Mouse (Mus musculus) forebrain, embryonic 15.5 days (tissue): ENCODE results near the gene Ap1s2. TPM values are rescaled to one million over a fixed set of nuclear protein-coding genes. Genes with fewer than 3 reads are reported as not detected.

Experiments used
- ATAC-seq: fragments of 200-750 bp; cut with Nextera tagmentation; replicated peaks from 2 replicates; pipeline ENCODE4 v1.8.0; 2017; ENCODE audit warnings: mild to moderate bottlenecking, moderate TSS enrichment, moderate library complexity
- H3K27ac ChIP-seq: fragments of 300-500 bp; sonication (generic); replicated peaks from 2 replicates; pipeline ENCODE4 v1.5.1; 2015; ENCODE audit warnings: mild to moderate bottlenecking, inconsistent platforms
- H3K27me3 ChIP-seq: fragments of 300-500 bp; sonication (generic); 2 replicates; pipeline ENCODE4 v1.6.1; 2015; ENCODE audit warnings: inconsistent platforms
- H3K36me3 ChIP-seq: fragments of 300-500 bp; sonication (generic); 2 replicates; pipeline ENCODE4 v1.6.1; 2015; ENCODE audit warnings: mild to moderate bottlenecking, inconsistent platforms
- H3K4me1 ChIP-seq: fragments of 300-500 bp; sonication (generic); 2 replicates; pipeline ENCODE4 v1.6.1; 2015; ENCODE audit warnings: inconsistent platforms
- H3K4me2 ChIP-seq: fragments of 300-500 bp; sonication (generic); replicated peaks from 2 replicates; pipeline ENCODE4 v1.6.1; 2015; ENCODE audit warnings: mild to moderate bottlenecking, inconsistent platforms
- H3K4me3 ChIP-seq: fragments of 300-500 bp; sonication (generic); 2 replicates; pipeline ENCODE4 v1.5.1; 2015; ENCODE audit warnings: mild to moderate bottlenecking, inconsistent platforms
- H3K9ac ChIP-seq: fragments of 300-500 bp; sonication (generic); replicated peaks from 2 replicates; pipeline ENCODE4 v1.6.1; 2015; ENCODE audit warnings: mild to moderate bottlenecking, inconsistent platforms
- H3K9me3 ChIP-seq: fragments of 300-500 bp; sonication (generic); 2 replicates; pipeline ENCODE4 v1.6.1; 2016; ENCODE audit warnings: inconsistent platforms
- WGBS: fragments of 180-500 bp; shearing (Covaris S2); methylation state at CpG from one replicate; pipeline ENCODE4 v1.1.7; 2015; ENCODE audit warnings: mixed read lengths; 5-methylcytosine and 5-hydroxymethylcytosine counted together
- polyA plus RNA-seq: library from polyadenylated mRNA; unstranded; fragments of >200 nt; fragmentation: Nextera tagmentation; extraction: Ambion mirVana; gene quantifications from 2 replicates; pipeline ENCODE4 v1.2.1, GENCODE M21; 2015

The Ap1s2 gene
- 115 and 121 TPM in 2 replicates for polyA plus RNA-seq

DNA sequence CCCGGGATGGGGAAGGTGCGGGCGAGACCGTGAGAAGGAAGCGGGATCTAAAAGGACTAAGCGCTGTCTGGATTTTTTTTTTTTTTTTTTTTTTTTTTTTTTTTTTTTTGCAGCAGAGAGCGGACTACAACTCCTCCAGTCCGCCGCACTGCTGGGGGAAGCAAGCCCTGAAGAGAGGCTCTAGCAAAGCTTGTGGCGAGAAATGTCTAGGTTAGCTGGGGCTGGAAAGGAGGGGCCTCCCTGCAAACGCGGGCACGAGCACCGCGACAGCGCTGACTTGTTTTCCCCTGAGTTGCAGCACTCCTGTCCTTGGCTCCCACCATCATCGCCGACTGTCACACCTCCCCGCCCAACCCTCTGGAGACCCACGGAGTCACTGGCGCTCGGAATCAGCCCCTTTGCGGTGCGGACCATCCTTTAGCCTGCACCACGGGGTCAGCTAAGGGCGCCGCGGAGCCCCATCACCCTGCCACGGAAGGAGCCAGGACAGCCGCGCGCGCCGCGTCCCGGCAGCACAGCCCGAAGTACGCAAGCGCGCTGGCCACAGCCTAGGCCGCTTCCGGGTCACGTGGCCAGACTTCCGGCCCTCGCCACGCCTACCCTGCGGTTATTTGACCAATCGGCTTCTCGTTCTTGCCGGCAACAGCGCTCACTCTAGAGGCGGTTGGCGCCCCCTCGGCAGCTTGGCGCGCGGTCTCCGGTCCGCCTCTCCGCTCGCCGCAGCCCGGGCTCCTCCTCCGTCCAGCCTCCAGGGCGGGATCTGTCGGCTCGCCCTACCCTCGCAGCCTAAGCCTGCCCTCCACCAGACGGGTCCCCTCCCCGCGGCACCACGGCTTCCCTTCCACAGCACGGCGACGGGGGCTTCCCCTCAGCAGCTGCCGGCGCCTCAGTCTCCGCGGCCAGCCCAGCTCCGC, at the start of gene Ap1s2:
Gene Ap1s2 (plus strand): TSS at position 681 of the 914 bp plus-strand sequence.
- Histone ChIP-seq H3K9me3 (no peaks in the 10 kb centered on the region), H3K4me2 (peak within 1 kb of the TSS; percentile 46), H3K27me3 (no peaks in the 10 kb centered on the region), H3K27ac (peak within 1 kb of the TSS; percentile 93), H3K4me1 (peaks cover 9% of the 10 kb centered on the region; the same call in 1 of the 2 replicates), H3K4me3 (peak within 1 kb of the TSS; percentile 72), H3K36me3 (no peaks in the 10 kb centered on the region), H3K9ac (peak within 1 kb of the TSS; percentile 71)
- peak; percentile 99 for ATAC-seq
- 16% methylated on average over 79 of the region's 80 CpGs for WGBS

- Histone ChIP-seq H3K9ac (no peak overlapping the region), H3K9me3 (no peaks in the 10 kb centered on the region), H3K36me3 (no peaks in the 10 kb centered on the region), H3K4me3 (no peak overlapping the region), H3K27ac (no peak overlapping the region), H3K4me2 (no peak overlapping the region), H3K27me3 (no peaks in the 10 kb centered on the region), H3K4me1 (no peaks in the 10 kb centered on the region)
- ATAC-seq: no peak
- 46% methylated on average over 5 of the region's 5 CpGs for WGBS
Measured at GRCm38 (mm10) chrX:163867711-163868379, 41.0 kb upstream of the Ap1s2 start.

DNA sequence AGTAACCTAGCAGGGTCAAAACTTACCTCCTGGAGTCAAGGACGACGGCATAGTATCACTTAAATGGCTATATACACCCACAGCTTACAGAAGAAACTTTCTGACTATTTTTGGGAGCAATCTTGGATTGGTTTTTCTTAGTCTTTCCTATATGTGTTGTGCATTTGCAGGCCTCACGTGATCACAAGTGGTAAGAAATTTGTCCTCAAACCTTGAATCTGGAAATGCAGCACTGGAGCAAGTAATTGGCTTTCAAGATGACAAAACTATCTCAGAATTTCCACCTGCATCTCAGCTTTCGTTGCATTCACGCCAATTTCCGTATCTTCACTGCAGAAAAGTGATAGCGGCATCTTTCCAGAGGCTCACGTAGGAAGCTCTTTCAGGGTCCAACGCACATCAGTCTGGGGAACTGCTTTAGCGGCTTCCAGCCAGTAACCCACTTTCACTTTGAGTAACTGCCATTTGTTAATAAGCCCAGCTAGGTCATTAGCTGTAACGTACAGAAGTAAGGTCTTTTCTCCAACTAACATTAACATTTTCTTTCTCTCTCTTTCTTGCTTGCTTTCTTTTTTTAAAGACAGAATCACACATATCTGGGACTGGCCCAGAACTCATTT, 40.0 kb upstream of the Ap1s2 start:
- H3K9ac ChIP-seq: no peak overlapping the region
- no peak overlapping the region for H3K27ac ChIP-seq
- H3K4me2 ChIP-seq: no peak overlapping the region
- ATAC-seq: no peak
- H3K4me1 ChIP-seq: no peaks in the 10 kb centered on the region
- H3K27me3 ChIP-seq: no peaks in the 10 kb centered on the region
- H3K4me3 ChIP-seq: no peak overlapping the region
- no peaks in the 10 kb centered on the region for H3K9me3 ChIP-seq
- 82% methylated on average over 11 of the region's 11 CpGs for WGBS
- no peaks in the 10 kb centered on the region for H3K36me3 ChIP-seq

- WGBS: 85% methylated on average over 3 of the region's 3 CpGs
- H3K27me3 ChIP-seq: no peaks in the 10 kb centered on the region; the same call in 1 of the 2 replicates
- no peak for ATAC-seq
Measured at GRCm38 (mm10) chrX:163875932-163876331, 32.9 kb upstream of the Ap1s2 start.

DNA sequence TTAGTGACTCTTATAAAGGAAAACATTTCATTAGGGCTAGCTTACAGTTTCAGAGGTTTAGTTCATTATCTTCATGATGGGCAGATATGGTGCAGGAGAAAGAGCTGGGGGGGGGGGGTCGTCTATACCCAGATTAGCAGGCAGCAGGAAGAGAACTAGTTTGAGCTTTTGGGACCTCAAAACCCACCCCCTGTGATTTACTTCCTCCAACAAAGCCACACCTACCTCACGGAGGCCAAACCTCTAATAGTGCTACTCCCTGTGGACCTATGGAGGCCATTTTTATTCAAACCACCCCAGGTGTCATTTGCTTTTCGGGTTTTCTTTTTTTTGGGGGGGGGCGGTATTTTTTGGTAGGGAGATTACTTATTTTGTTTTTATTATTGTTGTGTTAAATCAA, 32.2 kb upstream of the Ap1s2 start:
- no peak overlapping the region for H3K27ac ChIP-seq
- no peak overlapping the region for H3K4me2 ChIP-seq
- no peaks in the 10 kb centered on the region for H3K4me1 ChIP-seq
- 64% methylated on average over 4 of the region's 4 CpGs for WGBS
- no peak overlapping the region for H3K4me3 ChIP-seq
- no peaks in the 10 kb centered on the region for H3K9me3 ChIP-seq
- H3K36me3 ChIP-seq: no peaks in the 10 kb centered on the region
- no peak for ATAC-seq
- H3K27me3 ChIP-seq: no peaks in the 10 kb centered on the region; the same call in 1 of the 2 replicates
- no peak overlapping the region for H3K9ac ChIP-seq

More at GRCm38 (mm10) chrX:163875932-163876331, 32.9 kb upstream of the Ap1s2 start:
- no peak overlapping the region for H3K27ac ChIP-seq
- no peak overlapping the region for H3K9ac ChIP-seq
- no peak overlapping the region for H3K4me3 ChIP-seq
- no peak overlapping the region for H3K4me2 ChIP-seq
- H3K4me1 ChIP-seq: no peaks in the 10 kb centered on the region
- no peaks in the 10 kb centered on the region for H3K9me3 ChIP-seq
- H3K36me3 ChIP-seq: no peaks in the 10 kb centered on the region

GRCm38 (mm10) chrX:163879039-163879438, 29.8 kb upstream of the Ap1s2 start:
- Histone ChIP-seq H3K9me3 (no peaks in the 10 kb centered on the region), H3K9ac (no peak overlapping the region), H3K4me2 (no peak overlapping the region), H3K27me3 (no peaks in the 10 kb centered on the region; the same call in 1 of the 2 replicates), H3K36me3 (no peaks in the 10 kb centered on the region), H3K27ac (no peak overlapping the region), H3K4me3 (no peak overlapping the region), H3K4me1 (no peaks in the 10 kb centered on the region)
- WGBS: 79% methylated on average over 6 of the region's 6 CpGs
- no peak for ATAC-seq

DNA sequence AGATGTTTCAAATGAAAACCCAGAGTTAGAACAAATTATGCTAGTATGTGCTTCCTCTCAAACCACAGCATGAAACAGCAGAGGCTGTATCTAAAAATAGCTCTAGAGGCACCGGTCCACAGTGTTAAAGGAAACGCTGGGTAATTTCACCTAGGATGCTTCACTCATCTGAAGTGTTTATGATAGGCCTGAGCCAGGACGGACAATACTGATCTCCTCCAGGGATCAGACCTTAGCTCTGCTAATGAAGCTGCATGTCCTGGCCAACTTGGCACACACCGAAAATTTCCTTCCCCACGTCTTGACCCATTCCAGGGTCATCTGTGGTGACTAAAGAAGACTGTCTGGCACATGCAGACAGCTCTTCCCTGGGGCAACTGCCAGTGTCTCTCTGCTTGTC, 29.4 kb upstream of the Ap1s2 start:
- Histone ChIP-seq H3K4me2 (no peak overlapping the region), H3K9me3 (no peaks in the 10 kb centered on the region), H3K27me3 (no peaks in the 10 kb centered on the region; the same call in 1 of the 2 replicates), H3K27ac (no peak overlapping the region), H3K4me3 (no peak overlapping the region), H3K4me1 (no peaks in the 10 kb centered on the region), H3K9ac (no peak overlapping the region), H3K36me3 (no peaks in the 10 kb centered on the region)
- ATAC-seq: no peak
- WGBS: 61% methylated on average over 5 of the region's 5 CpGs

DNA sequence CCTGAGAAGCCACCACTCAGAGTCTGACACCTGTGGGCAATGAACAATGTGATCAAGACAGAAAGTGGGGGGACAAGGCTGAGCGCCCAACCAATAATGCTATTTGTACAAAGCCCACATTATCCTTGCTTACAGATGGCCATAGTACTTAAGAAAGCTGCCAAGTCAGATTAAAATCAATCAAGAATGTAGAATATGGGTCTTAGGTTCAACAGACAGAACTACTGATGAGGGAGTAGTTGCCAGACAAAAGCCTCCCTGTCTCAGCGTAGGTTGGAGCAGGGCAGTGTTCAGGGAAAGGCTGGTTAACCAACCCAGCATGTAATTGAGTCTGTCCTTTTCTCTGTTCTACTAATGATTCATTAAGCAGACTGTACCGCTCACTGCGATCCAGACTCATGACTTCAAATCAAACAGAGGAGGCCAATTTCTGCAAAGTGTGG, 23.3 kb upstream of the Ap1s2 start:
- H3K27me3 ChIP-seq: no peaks in the 10 kb centered on the region
- ATAC-seq: peak; percentile 93
- H3K9ac ChIP-seq: no peak overlapping the region
- no peak overlapping the region for H3K27ac ChIP-seq
- H3K4me3 ChIP-seq: no peak overlapping the region
- no peaks in the 10 kb centered on the region for H3K36me3 ChIP-seq
- WGBS: 29% methylated on average over 4 of the region's 4 CpGs
- no peak overlapping the region for H3K4me2 ChIP-seq
- H3K4me1 ChIP-seq: no peaks in the 10 kb centered on the region
- H3K9me3 ChIP-seq: no peaks in the 10 kb centered on the region

DNA sequence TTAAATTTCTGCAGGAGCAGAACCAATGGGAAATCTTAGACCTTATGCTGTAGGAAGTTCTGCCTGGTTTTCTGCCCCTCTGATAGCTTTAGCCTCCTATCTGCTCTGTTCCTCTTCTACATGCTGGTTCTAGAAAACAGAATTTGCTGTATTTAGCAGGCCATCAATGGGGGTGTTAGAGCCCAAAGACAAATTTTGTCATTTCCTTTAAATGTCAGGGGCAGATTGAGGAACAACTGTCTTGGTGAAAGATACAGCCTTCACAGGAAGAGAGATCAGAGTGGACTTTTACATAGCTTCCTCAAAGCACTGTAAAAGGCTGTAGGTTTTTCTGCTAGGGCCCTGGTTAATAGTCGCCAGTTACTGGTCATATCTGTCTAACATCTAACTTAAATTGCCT, 11.5 kb upstream of the Ap1s2 start:
- WGBS: 86% methylated on average over 1 of the region's 1 CpGs
- no peak overlapping the region for H3K9ac ChIP-seq
- no peak for ATAC-seq

DNA sequence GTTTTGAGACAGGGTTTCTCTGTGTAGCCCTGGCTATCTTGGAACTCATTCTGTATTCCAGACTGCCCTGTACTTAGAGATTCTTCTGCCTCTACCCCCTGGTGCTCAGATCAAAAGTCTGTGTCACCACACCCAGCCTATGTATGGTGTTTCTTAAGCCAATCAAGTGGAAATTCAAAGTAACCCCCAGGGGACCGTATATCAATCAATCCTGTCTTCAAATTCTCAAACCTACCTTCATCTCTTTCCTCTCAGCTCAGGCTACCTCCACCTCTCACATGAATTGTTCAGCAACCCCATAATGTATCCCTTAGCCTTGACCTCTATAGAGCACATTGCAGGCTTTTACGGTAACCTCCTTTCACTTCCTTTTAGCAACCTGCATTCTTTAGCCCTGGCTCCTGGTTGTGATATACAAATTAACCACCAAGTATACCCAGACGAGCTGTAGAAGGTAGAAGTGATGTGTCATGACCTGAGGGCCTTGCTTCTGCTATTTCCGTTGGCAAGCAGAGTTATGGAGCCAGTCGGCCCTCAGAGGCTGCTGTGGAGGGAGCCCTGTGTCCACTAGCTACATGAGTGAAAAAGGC, 9.3 kb upstream of the Ap1s2 start:
- no peak overlapping the region for H3K27ac ChIP-seq
- no peak overlapping the region for H3K9ac ChIP-seq
- ATAC-seq: no peak
- H3K4me2 ChIP-seq: no peak overlapping the region
- no peaks in the 10 kb centered on the region for H3K27me3 ChIP-seq
- no peaks in the 10 kb centered on the region for H3K4me1 ChIP-seq
- no peaks in the 10 kb centered on the region for H3K36me3 ChIP-seq
- 70% methylated on average over 5 of the region's 5 CpGs for WGBS
- H3K9me3 ChIP-seq: no peaks in the 10 kb centered on the region
- no peak overlapping the region for H3K4me3 ChIP-seq

More for the DNA sequence above, 11.5 kb upstream of the Ap1s2 start:
- no peaks in the 10 kb centered on the region for H3K4me1 ChIP-seq
- no peak overlapping the region for H3K4me2 ChIP-seq
- no peaks in the 10 kb centered on the region for H3K9me3 ChIP-seq
- no peaks in the 10 kb centered on the region for H3K27me3 ChIP-seq
- H3K4me3 ChIP-seq: no peak overlapping the region
- no peaks in the 10 kb centered on the region for H3K36me3 ChIP-seq
- no peak overlapping the region for H3K27ac ChIP-seq

GRCm38 (mm10) chrX:163906861-163907260, 2.0 kb upstream of the Ap1s2 start:
- H3K36me3 ChIP-seq: no peaks in the 10 kb centered on the region
- no peak for ATAC-seq
- no peak overlapping the region for H3K9ac ChIP-seq
- no peak overlapping the region for H3K4me3 ChIP-seq
- H3K4me2 ChIP-seq: no peak overlapping the region
- no peaks in the 10 kb centered on the region for H3K9me3 ChIP-seq
- WGBS: 41% methylated on average over 2 of the region's 2 CpGs
- H3K4me1 ChIP-seq: peaks cover 9% of the 10 kb centered on the region; the same call in 1 of the 2 replicates
- 0 out of 2 replicates have a peak overlapping the region, but pooled peaks have one; percentile 31 for H3K27ac ChIP-seq
- H3K27me3 ChIP-seq: no peaks in the 10 kb centered on the region
